Mouse (Mus musculus): Measurements from ENCODE around the gene Vrtn.

GRCm38 (mm10) chr12:84631867-84632266 is 9.0 kb upstream of the Vrtn start:
- TF ChIP-seq CTCF (IDR thresholded peaks at IDR 0.05; ENCODE audit: low read depth) (no peak), EP300 (IDR thresholded peaks at IDR 0.05; ENCODE audit: low read depth) (no peak)
